Mouse (Mus musculus): ENCODE measurements around the gene AI837181. TPM values are rescaled to one million over a fixed set of nuclear protein-coding genes. Genes with fewer than 3 reads are reported as not detected.
A peak's percentile ranks its signal among the peaks of the same experiment; 100 is the strongest.

AI837181 gene
- polyA plus RNA-seq, 1 experiment from 2014 or later, result 40.8 TPM

- WGBS, result 87% methylated on average over 9 of the region's 9 CpGs
- Histone ChIP-seq H3K4me2 (peak overlapping the region; percentile 77), H3K9me3 (ENCODE audit: low read depth, low read length) (no peaks in the 10 kb centered on the region), H3K36me3 (ENCODE audit: insufficient read depth) (peaks cover 53% of the 10 kb centered on the region), H3K27me3 (ENCODE audit: insufficient read depth, low read length) (no peaks in the 10 kb centered on the region), H3K9ac (peak overlapping the region; percentile 77), H3K4me3 (ENCODE audit: low read depth, low read length) (peak overlapping the region; percentile 91; the same call in 1 of the 2 replicates), H3K4me1 (ENCODE audit: insufficient read depth) (peaks cover 16% of the 10 kb centered on the region; the same call in 1 of the 2 replicates), H3K27ac (ENCODE audit: low read depth) (peak overlapping the region; percentile 90; the same call in 1 of the 2 replicates)
- TF ChIP-seq CTCF (IDR thresholded peaks at IDR 0.05; ENCODE audit: low read depth), result no peak
- DNase-seq (no peak), ATAC-seq (ENCODE audit: insufficient read depth) (no peak)
These were observed 2.0 kb upstream of the AI837181 start for GRCm38 (mm10) chr19:5422895-5423443.

- TF ChIP-seq CTCF (IDR thresholded peaks at IDR 0.05; ENCODE audit: low read depth), result no peak
- Histone ChIP-seq H3K4me2 (peak overlapping the region; percentile 77), H3K27ac (ENCODE audit: low read depth) (peak overlapping the region; percentile 90), H3K9me3 (ENCODE audit: low read depth, low read length) (no peaks in the 10 kb centered on the region), H3K36me3 (ENCODE audit: insufficient read depth) (peaks cover 56% of the 10 kb centered on the region), H3K9ac (peak overlapping the region; percentile 77), H3K27me3 (ENCODE audit: insufficient read depth, low read length) (no peaks in the 10 kb centered on the region), H3K4me3 (ENCODE audit: low read depth, low read length) (peak overlapping the region; percentile 91), H3K4me1 (ENCODE audit: insufficient read depth) (peaks cover 16% of the 10 kb centered on the region; the same call in 1 of the 2 replicates)
- WGBS, result 53% methylated on average over 12 of the region's 12 CpGs
- ATAC-seq (ENCODE audit: insufficient read depth), result no peak
- DNase-seq, result no peak
These were observed 1.4 kb upstream of the AI837181 start for GRCm38 (mm10) chr19:5423561-5423960.

- 1% methylated on average over 44 of the region's 48 CpGs for WGBS
- Histone ChIP-seq H3K4me1 (ENCODE audit: insufficient read depth) (peaks cover 16% of the 10 kb centered on the region; the same call in 1 of the 2 replicates), H3K27me3 (ENCODE audit: insufficient read depth, low read length) (no peaks in the 10 kb centered on the region), H3K9me3 (ENCODE audit: low read depth, low read length) (no peaks in the 10 kb centered on the region), H3K27ac (ENCODE audit: low read depth) (peak overlapping the region; percentile 90), H3K4me3 (ENCODE audit: low read depth, low read length) (peak overlapping the region; percentile 91), H3K36me3 (ENCODE audit: insufficient read depth) (peaks cover 56% of the 10 kb centered on the region), H3K9ac (peak overlapping the region; percentile 77), H3K4me2 (peak overlapping the region; percentile 77)
- ATAC-seq (ENCODE audit: insufficient read depth) (peak; percentile 55), DNase-seq (peak; percentile 75)
- TF ChIP-seq CTCF (IDR thresholded peaks at IDR 0.05; ENCODE audit: low read depth), result peak; percentile 37
These were observed 707 bp upstream of the AI837181 start for GRCm38 (mm10) chr19:5424092-5424781.

GRCm38 (mm10) chr19:5425906-5426565 is 1.1 kb downstream of the AI837181 start:
- peak overlapping the region; percentile 93 for H3K9ac ChIP-seq
- peak overlapping the region; percentile 91 for H3K4me3 ChIP-seq (ENCODE audit: low read depth, low read length)
- H3K27me3 ChIP-seq (ENCODE audit: insufficient read depth, low read length), result no peaks in the 10 kb centered on the region
- no peak for ATAC-seq (ENCODE audit: insufficient read depth)
- 84% methylated on average over 18 of the region's 18 CpGs for WGBS
- peak overlapping the region; percentile 91 for H3K4me2 ChIP-seq
- H3K4me1 ChIP-seq (ENCODE audit: insufficient read depth), result peaks cover 16% of the 10 kb centered on the region; the same call in 1 of the 2 replicates
- no peak for TF ChIP-seq CTCF (IDR thresholded peaks at IDR 0.05; ENCODE audit: low read depth)
- H3K27ac ChIP-seq (ENCODE audit: low read depth), result peak overlapping the region; percentile 86; the same call in 1 of the 2 replicates
- H3K36me3 ChIP-seq (ENCODE audit: insufficient read depth), result peaks cover 39% of the 10 kb centered on the region
- no peak for DNase-seq
- no peaks in the 10 kb centered on the region for H3K9me3 ChIP-seq (ENCODE audit: low read depth, low read length)

GRCm38 (mm10) chr19:5426640-5427290 is 1.8 kb downstream of the AI837181 start:
- Histone ChIP-seq H3K9me3 (ENCODE audit: low read depth, low read length) (no peaks in the 10 kb centered on the region), H3K9ac (no peak overlapping the region), H3K27me3 (ENCODE audit: insufficient read depth, low read length) (no peaks in the 10 kb centered on the region), H3K4me2 (peak overlapping the region; percentile 91), H3K4me1 (ENCODE audit: insufficient read depth) (peaks cover 16% of the 10 kb centered on the region; the same call in 1 of the 2 replicates), H3K27ac (ENCODE audit: low read depth) (no peak overlapping the region), H3K4me3 (ENCODE audit: low read depth, low read length) (peak overlapping the region; percentile 91), H3K36me3 (ENCODE audit: insufficient read depth) (peaks cover 35% of the 10 kb centered on the region)
- no peak for ATAC-seq (ENCODE audit: insufficient read depth)
- no peak for DNase-seq
- 91% methylated on average over 13 of the region's 13 CpGs for WGBS
- no peak for TF ChIP-seq CTCF (IDR thresholded peaks at IDR 0.05; ENCODE audit: low read depth)

- H3K4me2 ChIP-seq, result no peak overlapping the region
- no peak for ATAC-seq (ENCODE audit: insufficient read depth)
- H3K36me3 ChIP-seq (ENCODE audit: insufficient read depth), result peaks cover 22% of the 10 kb centered on the region
- no peak overlapping the region for H3K27ac ChIP-seq (ENCODE audit: low read depth)
- peaks cover 15% of the 10 kb centered on the region; the same call in 1 of the 2 replicates for H3K4me1 ChIP-seq (ENCODE audit: insufficient read depth)
- H3K27me3 ChIP-seq (ENCODE audit: insufficient read depth, low read length), result no peaks in the 10 kb centered on the region
- 80% methylated on average over 2 of the region's 2 CpGs for WGBS
- H3K9ac ChIP-seq, result no peak overlapping the region
- peak; percentile 61 for TF ChIP-seq CTCF (IDR thresholded peaks at IDR 0.05; ENCODE audit: low read depth)
- H3K9me3 ChIP-seq (ENCODE audit: low read depth, low read length), result no peaks in the 10 kb centered on the region
- DNase-seq, result peak; percentile 75
- no peak overlapping the region for H3K4me3 ChIP-seq (ENCODE audit: low read depth, low read length)
These were observed 3.1 kb downstream of the AI837181 start for GRCm38 (mm10) chr19:5428083-5428482.
